Mouse (Mus musculus) adrenal gland, postnatal 4 days (tissue): ENCODE results near the gene Tarbp1. TPM values are rescaled to one million over a fixed set of nuclear protein-coding genes. Genes with fewer than 3 reads are reported as not detected.
"Not testable (repeated sequence)": the region's sequence is repeated elsewhere in the genome, so short reads cannot be mapped to it uniquely, and the experiment has no call there.

ENCODE experiments used
- DNase-seq, 2 experiments: peaks; one replicate each; pipeline ENCODE4 v3.0.0; 2021 to 2022; ENCODE audit warnings: low spot score in 2 of 2, mixed read lengths in 2 of 2
- total RNA-seq, 2 experiments: library from RNA; stranded (reverse); gene quantifications; 2 replicates each; pipeline ENCODE4 v1.2.3; 2021

Tarbp1 gene
- total RNA-seq, 2 experiments from 2014 or later = 11.0 to 11.2 TPM

GRCm38 (mm10) chr8:126422174-126422919 lies 52.5 kb downstream of the Tarbp1 start, which contains the start of gene Coa6:
Coa6 (plus strand) TSS chr8:126422515.
- DNase-seq = peak; percentile 92 to 96

GRCm38 (mm10) chr8:126420834-126421233 lies 54.0 kb downstream of the Tarbp1 start:
- no peak for DNase-seq

- no peak for DNase-seq
These were observed 69.8 kb downstream of the Tarbp1 start for GRCm38 (mm10) chr8:126405030-126405429.

GRCm38 (mm10) chr8:126404550-126404949 lies 70.3 kb downstream of the Tarbp1 start:
- not testable (repeated sequence) for DNase-seq

- no peak for DNase-seq
These were observed 76.5 kb downstream of the Tarbp1 start for GRCm38 (mm10) chr8:126398349-126398748.

- no peak for DNase-seq
These were observed 78.9 kb downstream of the Tarbp1 start for GRCm38 (mm10) chr8:126395917-126396316.

- DNase-seq = no peak
These were observed 79.5 kb downstream of the Tarbp1 start for GRCm38 (mm10) chr8:126395386-126395785.

- no peak for DNase-seq
These were observed 83.3 kb downstream of the Tarbp1 start for GRCm38 (mm10) chr8:126391541-126391940.

- DNase-seq = no peak
These were observed 87.3 kb downstream of the Tarbp1 start for GRCm38 (mm10) chr8:126387566-126387965.

- DNase-seq = peak in 1 of 2 experiments; percentile 9
These were observed 92.1 kb downstream of the Tarbp1 start for GRCm38 (mm10) chr8:126382749-126383148.

GRCm38 (mm10) chr8:126382216-126382615 lies 92.6 kb downstream of the Tarbp1 start:
- DNase-seq = no peak

- DNase-seq = no peak
These were observed 93.6 kb downstream of the Tarbp1 start for GRCm38 (mm10) chr8:126381299-126381698.

GRCm38 (mm10) chr8:126380141-126380540 lies 94.7 kb downstream of the Tarbp1 start:
- DNase-seq = no peak

- DNase-seq = no peak
These were observed 95.3 kb downstream of the Tarbp1 start for GRCm38 (mm10) chr8:126379580-126379979.

Other genes starting within 250 kb of the Tarbp1 start
- gene Slc35f3, start 176.5 kb downstream of the Tarbp1 start, total RNA-seq = 1 to 10 TPM; 2.9 to 3.4 TPM
- 10 to 100 TPM; 31.5 to 34.7 TPM for gene Coa6, start 52.5 kb downstream of the Tarbp1 start, total RNA-seq
- gene Irf2bp2, start 118.9 kb upstream of the Tarbp1 start, total RNA-seq = 100 to 1,000 TPM; 115 to 119 TPM